Mouse (Mus musculus): ENCODE results near the gene Cfap54.

GRCm38 (mm10) chr10:93119809-93120208 is 38.4 kb upstream of the Cfap54 start:
- TF ChIP-seq CTCF (IDR thresholded peaks at IDR 0.05; ENCODE audit: low read depth), result no peak
- no peak for TF ChIP-seq EP300 (optimal IDR thresholded peaks at IDR 0.05)

Data from stomach, postnatal 0 days (tissue).